Mouse (Mus musculus) mature B cell (primary cell): ENCODE measurements around the gene Zcchc2.

Experiments
- in situ Hi-C: fragments of 300-500 bp; cut with MboI; formaldehyde crosslinking; loops from 2 replicates; pipeline ENCODE4 v1.14.3; 2019

Gene Zcchc2

GRCm38 (mm10) chr1:105988903-105989639 lies 1.1 kb upstream of the Zcchc2 start:
- in situ Hi-C loops, result no loop called here

- in situ Hi-C loops, result no loop called here
These were observed 594 bp upstream of the Zcchc2 start for GRCm38 (mm10) chr1:105989640-105989984.

- in situ Hi-C loops, result no loop called here
These were observed 930 bp downstream of the Zcchc2 start for GRCm38 (mm10) chr1:105990911-105991761.

DNA sequence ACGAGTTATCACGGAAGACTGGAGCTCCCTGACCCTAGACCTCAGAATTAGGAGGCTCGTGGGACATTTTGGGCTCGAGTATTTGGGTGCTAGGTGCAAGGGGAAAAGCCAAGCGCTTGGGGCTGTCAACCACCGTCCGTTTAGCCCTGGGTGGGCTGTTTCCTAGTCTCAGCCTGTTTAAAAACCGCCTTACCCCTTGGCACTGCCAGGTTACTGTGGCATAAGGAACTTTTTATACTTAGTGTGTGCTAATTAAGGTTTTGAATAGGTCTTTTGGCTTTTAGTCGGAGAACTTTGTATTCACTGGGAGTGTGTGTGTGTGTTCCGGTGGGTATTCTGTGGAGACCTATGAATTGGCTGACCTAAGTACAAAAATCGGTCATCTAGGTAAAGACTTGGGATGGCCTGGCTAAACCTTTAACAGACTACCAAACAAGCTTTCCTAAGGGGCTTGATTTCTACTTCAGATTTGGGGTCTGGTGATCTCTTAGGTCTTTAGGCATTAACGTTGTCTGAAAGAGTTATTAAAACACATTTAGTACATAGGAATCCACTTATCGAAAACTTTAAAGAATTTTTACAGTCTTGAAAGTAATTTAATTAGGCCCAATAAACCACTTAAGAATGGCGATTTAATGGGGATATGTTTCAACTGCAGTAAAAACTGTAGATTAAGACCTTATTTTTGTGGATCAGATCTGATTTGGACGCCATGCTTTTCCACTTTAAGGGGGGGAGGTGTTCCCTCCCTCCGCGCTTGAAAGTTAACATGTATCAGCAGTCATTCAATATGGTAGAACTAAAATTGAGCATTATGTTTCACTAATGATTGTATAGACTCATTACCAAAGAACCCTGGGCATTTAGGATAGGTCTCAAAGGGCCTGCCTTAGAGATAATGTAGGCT lies 2.0 kb downstream of the Zcchc2 start:
- in situ Hi-C loops, result no loop called here

- in situ Hi-C loops, result no loop called here
These were observed 3.0 kb downstream of the Zcchc2 start for GRCm38 (mm10) chr1:105993196-105993595.

DNA sequence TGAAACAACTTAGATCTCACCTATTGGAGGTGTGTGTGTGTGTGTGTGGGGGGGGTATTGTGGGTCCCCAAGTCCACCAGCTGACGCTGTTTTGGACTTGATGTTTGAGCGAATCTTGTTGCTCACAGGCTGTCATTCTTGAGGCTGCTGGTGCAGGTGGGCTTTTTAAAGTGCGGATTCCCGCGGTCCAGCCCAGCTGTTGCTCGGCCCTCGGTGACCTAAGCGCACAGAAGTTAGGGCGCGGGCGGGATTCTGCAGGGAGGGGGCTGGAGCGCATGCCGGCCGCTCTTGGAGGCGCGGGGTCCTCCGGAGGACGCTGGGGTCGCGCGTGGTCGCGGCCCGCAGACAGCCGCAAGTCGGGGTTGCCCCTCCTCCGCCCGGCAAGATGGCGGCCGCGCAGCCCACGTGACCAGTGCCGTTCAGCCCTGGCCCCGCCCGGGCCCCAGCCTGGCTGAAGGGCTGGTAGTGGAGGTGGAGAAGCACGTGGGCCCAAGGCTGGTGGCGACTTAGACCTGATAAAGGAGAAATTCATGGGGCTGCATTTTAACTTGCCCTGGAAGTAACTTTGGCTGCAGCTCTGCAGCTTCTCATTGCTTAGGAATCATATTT lies 3.5 kb downstream of the Zcchc2 start:
- in situ Hi-C loops, result no loop called here

DNA sequence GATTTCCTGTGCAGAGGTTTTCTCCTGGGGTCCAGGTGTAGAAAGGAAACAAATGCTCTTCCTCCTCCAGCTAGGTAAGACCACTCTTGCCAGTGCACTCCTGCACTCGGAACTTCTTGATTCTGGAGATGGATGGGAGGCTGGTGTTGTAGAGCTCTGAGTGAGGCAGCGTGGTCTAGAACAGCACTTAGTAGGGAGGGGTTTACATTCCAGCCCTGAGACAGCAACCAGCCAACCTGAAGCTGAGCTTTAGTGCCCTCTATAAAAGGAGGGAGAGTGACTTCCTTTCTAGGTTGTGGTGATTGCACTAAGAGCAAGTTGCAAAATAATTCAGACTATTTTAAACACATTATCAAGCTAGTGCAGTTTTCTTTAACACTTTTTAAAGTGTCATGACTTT lies 5.8 kb downstream of the Zcchc2 start:
- in situ Hi-C loops, result no loop called here

DNA sequence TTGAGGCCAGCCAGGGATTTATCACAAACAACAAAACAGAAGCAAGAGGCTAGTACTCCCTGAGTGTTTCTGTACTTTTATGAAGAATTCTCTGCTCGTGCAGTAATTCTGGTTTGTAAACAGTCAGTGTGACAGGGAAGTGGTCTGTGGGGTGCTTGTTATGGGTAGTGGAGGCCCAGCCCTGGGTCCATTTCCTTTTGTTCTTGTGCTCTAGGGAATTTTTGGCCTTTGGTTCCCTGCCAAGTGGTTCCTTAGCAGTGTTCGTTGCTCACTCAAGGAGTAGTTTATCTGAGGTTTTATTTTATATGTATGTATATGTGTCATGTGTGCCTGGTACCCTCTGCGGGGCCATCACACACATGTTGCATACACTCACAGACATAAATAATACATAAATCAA lies 7.1 kb downstream of the Zcchc2 start:
- in situ Hi-C loops, result no loop called here

- in situ Hi-C loops, result no loop called here
These were observed 9.6 kb downstream of the Zcchc2 start for GRCm38 (mm10) chr1:105999802-106000201.

DNA sequence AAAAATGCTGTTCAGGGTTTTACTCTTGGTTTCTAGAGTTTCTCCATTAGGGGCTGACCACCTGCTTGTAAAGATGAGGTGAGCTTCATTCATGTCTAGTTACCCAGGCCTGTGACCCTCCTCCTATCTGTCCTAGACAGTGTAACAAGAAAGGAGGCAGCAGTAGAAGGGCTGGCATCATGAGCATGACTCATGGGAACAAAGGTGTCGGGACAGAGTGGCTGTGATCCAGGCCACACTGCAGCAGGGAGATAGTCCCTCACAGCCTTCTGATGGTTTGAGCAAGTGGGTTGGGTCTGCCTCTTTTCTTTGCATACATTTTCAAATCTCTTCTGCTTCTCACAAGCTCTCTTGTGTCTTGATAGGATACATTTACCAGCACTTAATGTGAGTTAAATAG lies 17.4 kb downstream of the Zcchc2 start:
- in situ Hi-C loops, result no loop called here

GRCm38 (mm10) chr1:106011097-106011496 lies 20.9 kb downstream of the Zcchc2 start:
- in situ Hi-C loops, result no loop called here

GRCm38 (mm10) chr1:106013759-106014158 lies 23.6 kb downstream of the Zcchc2 start:
- in situ Hi-C loops, result no loop called here

GRCm38 (mm10) chr1:106016262-106016661 lies 26.1 kb downstream of the Zcchc2 start:
- in situ Hi-C loops, result no loop called here

GRCm38 (mm10) chr1:106019854-106020253 lies 29.6 kb downstream of the Zcchc2 start:
- in situ Hi-C loops, result no loop called here

- in situ Hi-C loops, result no loop called here
These were observed 32.8 kb downstream of the Zcchc2 start for GRCm38 (mm10) chr1:106022998-106023397.

GRCm38 (mm10) chr1:106024254-106024653 lies 34.0 kb downstream of the Zcchc2 start:
- in situ Hi-C loops, result no loop called here

GRCm38 (mm10) chr1:106024778-106025177 lies 34.6 kb downstream of the Zcchc2 start:
- in situ Hi-C loops, result no loop called here

DNA sequence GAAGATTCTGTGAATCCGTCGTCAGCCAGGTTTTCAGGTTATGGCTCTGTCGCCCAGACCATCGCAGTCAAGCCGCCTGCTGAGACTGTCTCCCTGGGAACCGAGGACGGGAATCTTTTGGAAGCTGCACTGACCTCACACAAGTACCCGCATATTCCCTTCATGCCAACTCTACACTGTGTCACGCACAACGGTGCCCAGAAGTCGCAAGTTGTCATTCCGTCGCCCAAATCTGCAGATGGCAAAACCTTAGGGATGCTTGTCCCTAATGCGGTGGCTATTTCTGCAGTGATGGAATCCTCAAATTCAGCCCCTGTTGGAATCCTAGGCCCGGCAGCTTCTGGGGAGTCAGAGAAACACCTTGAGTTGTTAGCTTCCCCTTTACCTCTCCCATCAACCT lies 39.6 kb downstream of the Zcchc2 start:
- in situ Hi-C loops, result no loop called here

DNA sequence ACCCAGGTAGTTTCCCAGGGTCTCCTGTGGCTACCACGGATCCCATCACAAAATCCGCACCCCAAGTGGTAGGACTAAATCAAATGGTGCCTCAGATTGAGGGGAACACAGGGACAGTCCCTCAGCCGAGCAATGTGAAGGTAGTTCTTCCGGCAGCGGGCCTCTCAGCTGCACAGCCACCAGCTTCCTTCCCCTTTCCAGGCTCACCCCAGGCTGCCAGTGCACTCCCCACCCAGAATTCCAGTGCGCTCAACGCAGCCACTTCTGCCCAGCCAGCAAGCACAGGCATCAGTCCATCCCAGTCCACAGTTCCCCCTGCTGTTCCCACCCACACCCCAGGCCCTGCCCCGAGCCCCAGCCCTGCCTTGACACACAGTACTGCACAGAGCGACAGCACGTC lies 40.1 kb downstream of the Zcchc2 start:
- in situ Hi-C loops, result no loop called here

DNA sequence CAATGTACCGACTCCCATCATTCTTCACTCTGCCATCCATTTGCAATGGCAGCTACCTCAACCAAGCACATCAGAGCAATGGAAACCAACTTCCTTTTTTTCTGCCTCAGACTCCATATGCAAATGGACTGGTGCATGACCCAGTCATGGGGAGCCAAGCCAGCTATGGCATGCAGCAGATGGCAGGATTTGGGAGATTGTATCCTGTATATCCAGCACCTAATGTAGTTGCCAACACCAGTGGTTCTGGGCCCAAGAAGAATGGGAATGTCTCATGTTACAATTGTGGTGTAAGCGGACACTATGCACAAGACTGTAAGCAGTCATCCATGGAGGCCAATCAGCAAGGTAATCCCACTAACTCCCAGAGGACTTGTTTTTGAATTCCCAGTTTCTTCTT lies 40.7 kb downstream of the Zcchc2 start:
- in situ Hi-C loops, result no loop called here

DNA sequence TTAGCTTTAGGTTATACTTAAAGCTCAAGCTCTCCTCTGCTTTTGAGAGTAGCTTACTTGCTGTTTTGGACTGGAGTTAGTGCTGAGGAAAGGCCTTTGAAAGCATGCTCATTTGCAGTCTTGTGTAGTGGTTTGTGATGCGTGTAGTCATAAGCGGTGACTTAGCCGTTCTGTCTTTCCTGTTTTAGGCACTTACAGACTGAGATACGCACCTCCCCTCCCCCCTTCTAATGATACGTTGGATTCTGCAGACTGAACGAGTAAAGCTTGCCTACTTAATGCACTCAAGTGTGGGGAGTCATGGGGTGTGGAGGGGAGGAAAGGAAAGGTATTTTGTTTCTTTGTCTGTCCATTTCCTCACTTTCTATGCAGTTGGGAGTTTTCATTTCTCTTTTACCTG lies 41.7 kb downstream of the Zcchc2 start:
- in situ Hi-C loops, result no loop called here

DNA sequence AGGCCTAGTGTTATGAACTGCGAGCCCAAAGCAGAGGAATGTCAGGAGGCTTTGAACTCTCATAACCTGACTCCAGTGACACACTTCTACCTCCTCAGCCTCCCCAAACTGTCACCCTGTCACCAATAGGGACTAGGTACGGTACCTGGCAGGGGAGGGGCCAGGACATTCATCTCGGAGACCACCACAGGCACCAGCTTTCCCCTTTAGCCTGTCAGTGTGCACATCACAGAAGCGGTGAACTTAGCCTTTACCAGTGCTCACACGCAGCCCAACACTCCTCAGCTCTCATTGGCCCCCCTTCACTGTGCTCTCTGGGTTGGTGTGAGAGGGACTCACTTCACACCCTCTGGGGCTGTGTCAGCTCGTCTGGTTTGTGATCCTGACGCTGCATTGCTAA lies 44.6 kb downstream of the Zcchc2 start:
- in situ Hi-C loops, result no loop called here
